Mouse (Mus musculus) limb, embryonic 11.5 days (tissue): ENCODE data around the gene Atp8a2. TPM values are rescaled to one million over a fixed set of nuclear protein-coding genes. Genes with fewer than 3 reads are reported as not detected.

Source experiments
- ATAC-seq: fragments of 200-750 bp; cut with Nextera tagmentation; 2 replicates; pipeline ENCODE4 v1.8.0; 2017; ENCODE audit warnings: low read depth; ENCODE audit not compliant: insufficient number of reproducible peaks, low FRiP score, low TSS enrichment
- DNase-seq: peaks from one replicate; pipeline ENCODE4 v3.0.0-alpha.2; 2015; ENCODE audit warnings: low spot score
- H3K27ac ChIP-seq: fragments of 300-500 bp; sonication (generic); replicated peaks from 2 replicates; pipeline ENCODE4 v1.5.1; 2014; ENCODE audit warnings: low read depth, mild to moderate bottlenecking, low read length
- H3K27me3 ChIP-seq: fragments of 300-500 bp; sonication (generic); 2 replicates; pipeline ENCODE4 v1.6.1; 2014; ENCODE audit warnings: mild to moderate bottlenecking, low read length, mixed read lengths; ENCODE audit not compliant: control insufficient read depth, insufficient read depth
- H3K36me3 ChIP-seq: fragments of 300-500 bp; sonication (generic); 2 replicates; pipeline ENCODE4 v1.6.1; 2014; ENCODE audit warnings: mild to moderate bottlenecking, low read length, moderate library complexity, mixed read lengths; ENCODE audit not compliant: control insufficient read depth, insufficient read depth
- H3K4me1 ChIP-seq: fragments of 300-500 bp; sonication (generic); 2 replicates; pipeline ENCODE4 v1.6.1; 2014; ENCODE audit warnings: low read length, mixed read lengths; ENCODE audit not compliant: control insufficient read depth, insufficient read depth
- H3K4me2 ChIP-seq: fragments of 300-500 bp; sonication (generic); 2 replicates; pipeline ENCODE4 v1.6.1; 2014; ENCODE audit warnings: low read depth, mild to moderate bottlenecking, moderate library complexity; ENCODE audit not compliant: severe bottlenecking
- H3K4me3 ChIP-seq: fragments of 300-500 bp; sonication (generic); 2 replicates; pipeline ENCODE4 v1.5.1; 2014; ENCODE audit warnings: low read depth, low read length
- H3K9ac ChIP-seq: fragments of 300-500 bp; sonication (generic); 2 replicates; pipeline ENCODE4 v1.6.1; 2014; ENCODE audit warnings: mild to moderate bottlenecking, low read length
- H3K9me3 ChIP-seq: fragments of 300-500 bp; sonication (generic); 2 replicates; pipeline ENCODE4 v1.6.1; 2016; ENCODE audit warnings: low read length; ENCODE audit not compliant: control insufficient read depth
- WGBS: fragments of 180-500 bp; shearing (Covaris S2); extraction: QIAGEN DNeasy Blood & Tissue Kit; methylation state at CpG from one replicate; pipeline ENCODE4 v1.1.7; 2014; 5-methylcytosine and 5-hydroxymethylcytosine counted together
- polyA plus RNA-seq: library from polyadenylated mRNA; unstranded; fragments of >200 nt; fragmentation: Nextera tagmentation; extraction: Ambion mirVana; gene quantifications from 2 replicates; pipeline ENCODE4 v1.2.1, GENCODE M21; 2014

The Atp8a2 gene
- polyA plus RNA-seq, 1 experiment from 2014 or later: 2.7 TPM

DNA sequence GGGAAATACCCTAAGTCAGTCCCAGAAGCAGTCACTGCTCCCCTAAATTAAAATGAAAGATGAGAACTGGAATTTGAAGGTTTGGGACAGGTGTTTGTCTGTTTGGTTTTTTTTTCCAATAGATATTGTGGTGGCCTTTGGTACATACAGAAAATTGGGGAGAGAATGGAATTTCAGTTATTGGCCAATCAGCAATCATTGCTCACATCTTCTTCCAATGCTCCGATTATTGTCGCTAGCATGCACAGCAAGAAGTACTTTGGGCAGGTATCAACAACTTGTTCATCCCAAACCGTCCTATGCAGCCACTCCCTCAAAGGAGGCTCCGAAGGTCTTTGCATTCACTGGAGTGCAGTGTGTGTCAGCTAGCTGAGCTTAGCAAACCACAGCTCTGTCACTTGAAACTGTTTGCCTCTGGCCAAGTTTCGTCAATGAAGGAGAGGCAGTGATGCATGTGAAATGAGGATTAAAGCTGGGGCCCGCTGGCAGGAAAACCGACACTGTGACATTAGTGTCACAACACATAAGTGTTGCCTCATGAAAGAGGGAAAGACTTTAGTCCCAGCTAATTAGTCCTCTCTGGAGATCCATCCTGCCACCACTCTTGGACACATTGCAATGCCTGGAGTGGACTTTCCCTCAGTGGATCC lies 227.4 kb downstream of the Atp8a2 start:
- no peaks in the 10 kb centered on the region for H3K27me3 ChIP-seq
- WGBS: 32% methylated on average over 7 of the region's 7 CpGs
- no peak overlapping the region for H3K4me2 ChIP-seq

DNA sequence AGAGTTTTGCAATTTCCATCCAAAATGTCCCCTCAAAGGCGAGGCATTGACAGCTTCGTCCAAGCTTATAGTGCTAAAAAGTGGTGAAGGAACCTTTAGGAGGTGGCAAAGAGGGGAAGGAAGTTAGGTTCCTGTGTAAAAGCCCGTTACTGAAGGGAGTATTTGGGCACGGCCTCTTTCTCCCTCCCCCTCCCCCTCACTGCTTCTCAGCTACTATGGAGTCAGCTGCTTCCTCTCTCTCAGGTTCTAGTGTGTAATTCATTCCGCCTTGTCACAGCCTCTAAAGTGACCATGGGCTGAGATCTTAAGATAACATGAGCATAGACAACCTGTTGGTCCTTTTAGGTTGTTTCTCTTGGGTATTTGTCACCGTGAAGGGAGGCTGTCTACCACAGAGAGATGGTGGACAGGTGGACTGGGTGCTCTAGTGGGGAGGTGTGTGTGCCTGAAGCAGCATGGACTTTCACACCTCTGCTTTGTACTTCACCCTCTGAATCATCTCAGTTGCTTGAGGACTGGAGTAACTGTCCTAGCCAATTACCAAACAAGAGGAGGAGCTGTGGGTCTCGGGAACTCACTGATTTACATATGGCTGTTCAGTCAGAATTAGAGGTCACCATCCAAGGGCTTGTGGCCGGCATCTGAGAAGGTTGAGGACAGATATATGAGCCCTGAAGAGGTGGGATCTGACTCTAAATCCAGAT lies 229.0 kb downstream of the Atp8a2 start:
- Histone ChIP-seq H3K27me3 (no peaks in the 10 kb centered on the region), H3K36me3 (no peaks in the 10 kb centered on the region), H3K9ac (no peak overlapping the region), H3K4me2 (no peak overlapping the region), H3K4me3 (no peak overlapping the region), H3K4me1 (peaks cover 6% of the 10 kb centered on the region; the same call in 1 of the 2 replicates), H3K27ac (no peak overlapping the region), H3K9me3 (no peaks in the 10 kb centered on the region)
- ATAC-seq (no peak), DNase-seq (no peak)
- 70% methylated on average over 8 of the region's 8 CpGs for WGBS

More for the DNA sequence above, 227.4 kb downstream of the Atp8a2 start:
- peaks cover 6% of the 10 kb centered on the region; the same call in 1 of the 2 replicates for H3K4me1 ChIP-seq
- ATAC-seq (no peak), DNase-seq (no peak)
- H3K9ac ChIP-seq: no peak overlapping the region
- no peaks in the 10 kb centered on the region for H3K36me3 ChIP-seq
- H3K9me3 ChIP-seq: no peaks in the 10 kb centered on the region
- no peak overlapping the region for H3K27ac ChIP-seq
- H3K4me3 ChIP-seq: no peak overlapping the region

GRCm38 (mm10) chr14:59966981-59967380 lies 230.0 kb downstream of the Atp8a2 start:
- Histone ChIP-seq H3K4me3 (no peak overlapping the region), H3K9me3 (no peaks in the 10 kb centered on the region), H3K9ac (no peak overlapping the region), H3K36me3 (no peaks in the 10 kb centered on the region), H3K4me2 (no peak overlapping the region), H3K27me3 (no peaks in the 10 kb centered on the region), H3K27ac (no peak overlapping the region), H3K4me1 (peaks cover 6% of the 10 kb centered on the region; the same call in 1 of the 2 replicates)
- DNase-seq: no peak
- ATAC-seq: no peak
- 89% methylated on average over 4 of the region's 4 CpGs for WGBS

- WGBS: 90% methylated on average over 5 of the region's 5 CpGs
- no peak for ATAC-seq
- H3K36me3 ChIP-seq: no peaks in the 10 kb centered on the region
These were observed 232.4 kb downstream of the Atp8a2 start for GRCm38 (mm10) chr14:59964569-59964968.

DNA sequence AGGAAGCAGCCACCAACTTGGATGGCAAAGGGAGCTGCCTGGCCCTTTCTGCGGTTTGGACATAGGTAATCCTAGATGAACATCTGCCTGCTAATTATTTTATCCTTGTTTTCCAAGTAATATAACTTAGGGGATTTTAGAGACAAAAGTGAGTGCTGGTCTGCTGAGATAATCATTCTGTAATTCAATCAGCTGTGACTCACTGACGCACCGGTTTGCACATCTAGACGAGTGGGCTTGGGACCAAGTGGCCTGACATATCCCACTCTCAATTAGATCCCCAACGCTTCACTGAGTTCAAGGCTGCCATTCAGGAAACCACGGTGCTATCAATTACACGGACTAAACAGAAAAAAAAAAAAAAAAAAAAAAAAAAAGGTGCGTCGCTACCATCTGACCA lies 236.0 kb downstream of the Atp8a2 start:
- Histone ChIP-seq H3K9ac (no peak overlapping the region), H3K27ac (no peak overlapping the region), H3K27me3 (no peaks in the 10 kb centered on the region), H3K4me2 (no peak overlapping the region), H3K4me3 (no peak overlapping the region), H3K4me1 (peaks cover 10% of the 10 kb centered on the region), H3K36me3 (no peaks in the 10 kb centered on the region), H3K9me3 (no peaks in the 10 kb centered on the region)
- ATAC-seq (no peak), DNase-seq (no peak)
- 86% methylated on average over 9 of the region's 9 CpGs for WGBS

More at GRCm38 (mm10) chr14:59964569-59964968, 232.4 kb downstream of the Atp8a2 start:
- Histone ChIP-seq H3K27me3 (no peaks in the 10 kb centered on the region), H3K4me3 (no peak overlapping the region), H3K27ac (no peak overlapping the region), H3K9ac (no peak overlapping the region), H3K9me3 (no peaks in the 10 kb centered on the region), H3K4me2 (no peak overlapping the region), H3K4me1 (peaks cover 11% of the 10 kb centered on the region)
- DNase-seq: no peak

GRCm38 (mm10) chr14:59960214-59960890 lies 236.6 kb downstream of the Atp8a2 start:
- no peak for DNase-seq
- WGBS: 79% methylated on average over 9 of the region's 9 CpGs
- no peak for ATAC-seq
- H3K9ac ChIP-seq: no peak overlapping the region
- peaks cover 10% of the 10 kb centered on the region for H3K4me1 ChIP-seq
- H3K36me3 ChIP-seq: no peaks in the 10 kb centered on the region
- H3K27ac ChIP-seq: no peak overlapping the region; the same call in 1 of the 2 replicates
- H3K4me2 ChIP-seq: no peak overlapping the region
- H3K27me3 ChIP-seq: no peaks in the 10 kb centered on the region
- H3K9me3 ChIP-seq: no peaks in the 10 kb centered on the region
- H3K4me3 ChIP-seq: no peak overlapping the region

- H3K4me3 ChIP-seq: no peak overlapping the region
- DNase-seq: no peak
These were observed 237.3 kb downstream of the Atp8a2 start for GRCm38 (mm10) chr14:59959723-59960122.

DNA sequence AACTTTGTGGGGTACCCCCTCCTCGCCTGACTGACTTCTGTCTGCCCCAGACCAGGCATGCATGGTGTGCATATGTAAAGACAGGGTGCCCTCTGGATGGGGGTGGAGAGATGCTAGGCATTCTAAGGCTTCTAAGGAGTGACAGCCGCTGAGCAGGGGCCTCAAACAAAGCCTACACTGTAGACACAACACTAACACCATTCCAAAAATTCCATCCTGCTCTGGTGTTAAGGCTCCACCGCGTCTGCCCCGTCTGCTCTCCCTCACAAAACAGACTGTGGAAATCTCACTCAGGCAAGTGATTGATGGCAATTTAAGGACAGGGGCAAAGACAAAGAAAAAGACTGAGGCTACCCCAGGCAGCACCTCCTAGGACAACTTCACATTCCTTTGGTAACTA lies 247.0 kb downstream of the Atp8a2 start:
- Histone ChIP-seq H3K27ac (no peak overlapping the region), H3K9me3 (no peaks in the 10 kb centered on the region), H3K36me3 (no peaks in the 10 kb centered on the region), H3K4me1 (0 out of 2 replicates have a peak, but pooled peaks cover 4% of the 10 kb centered on the region), H3K4me3 (no peak overlapping the region), H3K9ac (no peak overlapping the region), H3K27me3 (no peaks in the 10 kb centered on the region), H3K4me2 (no peak overlapping the region)
- no peak for DNase-seq
- no peak for ATAC-seq
- WGBS: 24% methylated on average over 5 of the region's 5 CpGs

More at GRCm38 (mm10) chr14:59959723-59960122, 237.3 kb downstream of the Atp8a2 start:
- H3K9me3 ChIP-seq: no peaks in the 10 kb centered on the region
- WGBS: 47% methylated on average over 8 of the region's 8 CpGs
- H3K27ac ChIP-seq: no peak overlapping the region; the same call in 1 of the 2 replicates
- H3K9ac ChIP-seq: no peak overlapping the region
- no peaks in the 10 kb centered on the region for H3K36me3 ChIP-seq
- no peak for ATAC-seq
- no peaks in the 10 kb centered on the region for H3K27me3 ChIP-seq
- no peak overlapping the region for H3K4me2 ChIP-seq
- peaks cover 10% of the 10 kb centered on the region for H3K4me1 ChIP-seq
